Mouse (Mus musculus): ENCODE measurements around the gene Tmem33. TPM values are rescaled to one million over a fixed set of nuclear protein-coding genes. Genes with fewer than 3 reads are reported as not detected.
A peak's percentile ranks its signal among the peaks of the same experiment; 100 is the strongest.

Gene Tmem33
- total RNA-seq (2021): 10 to 100 TPM; 74.3 to 90.7 TPM
- long read RNA-seq, experiment 1, full-length matches to known transcripts: 50 of 67 reads
- long read RNA-seq, experiment 1, partial matches to known transcripts: 6 of 67 reads
- long read RNA-seq, experiment 1, other reads (novel, unspliced or antisense): 11 of 67 reads
- long read RNA-seq, experiment 2, full-length matches to known transcripts: 69 of 86 reads
- long read RNA-seq, experiment 2, partial matches to known transcripts: 4 of 86 reads
- long read RNA-seq, experiment 2, other reads (novel, unspliced or antisense): 13 of 86 reads

DNA sequence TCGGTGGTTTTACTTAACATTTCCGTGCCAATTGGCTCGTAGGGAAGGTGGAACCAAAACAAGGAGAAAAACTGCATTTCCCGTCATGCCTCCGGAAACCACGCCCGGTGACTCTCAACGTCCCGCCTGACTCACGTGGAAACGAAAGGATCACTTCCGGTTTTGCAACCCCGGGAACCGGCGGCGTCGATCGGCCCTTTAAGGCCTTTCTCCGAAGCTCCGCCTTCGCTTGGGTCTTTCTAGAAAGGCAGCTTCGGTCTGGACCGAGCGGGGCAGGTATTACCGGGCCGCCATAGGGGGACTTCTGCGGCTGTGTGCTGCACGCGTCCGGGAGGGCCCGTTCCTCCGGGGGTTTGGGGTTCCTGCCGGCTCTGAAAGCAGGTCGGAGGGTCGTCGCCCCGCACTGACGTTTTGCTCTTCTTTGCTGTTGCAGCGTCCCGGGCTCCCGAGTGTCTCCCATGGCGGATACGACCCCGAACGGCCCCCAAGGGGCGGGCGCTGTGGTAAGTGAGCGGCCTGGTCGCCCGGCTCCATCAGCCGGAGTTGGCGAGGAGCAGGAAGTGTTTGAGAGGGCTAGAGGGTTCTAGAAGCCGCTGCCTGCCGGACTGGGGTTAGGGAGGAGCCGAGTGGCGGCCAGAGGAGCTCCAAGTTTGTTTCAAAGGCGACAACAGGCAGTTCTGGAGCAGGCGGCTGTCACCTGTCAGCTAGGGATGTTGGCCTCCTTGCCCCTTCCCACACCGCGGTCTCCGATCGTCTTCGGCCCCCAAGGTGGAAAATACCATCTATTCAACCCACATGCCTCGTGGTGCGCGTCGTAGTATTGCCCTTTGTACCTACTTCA lies at the start of gene Tmem33:
Tmem33 (plus strand) TSS at position 35 of the 841 bp plus-strand sequence.
- DNase-seq (ENCODE audit: low spot score in 2 of 2): peak; percentile 90 to 96

DNA sequence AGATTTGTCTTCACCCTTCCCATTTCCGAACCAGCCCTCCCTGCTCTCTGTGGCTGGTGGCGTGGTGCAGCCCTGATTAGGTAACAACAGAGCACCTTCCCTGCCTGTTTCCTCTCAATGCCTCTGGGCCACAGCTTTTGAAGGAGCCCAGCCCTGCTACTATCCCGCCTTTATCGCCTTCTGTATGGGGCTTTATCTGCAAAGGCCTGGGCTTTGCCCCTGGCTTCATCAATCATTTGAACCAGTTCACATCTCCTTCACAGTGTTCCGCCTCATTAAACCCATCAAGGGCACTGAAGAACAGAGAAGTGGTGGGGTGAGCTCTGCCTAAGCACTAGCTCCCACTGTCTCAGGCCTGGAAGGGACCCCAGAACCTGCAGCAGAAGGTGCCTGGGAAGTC lies 47.2 kb upstream of the Tmem33 start:
- no peak for DNase-seq (ENCODE audit: low spot score in 2 of 2)

- no peak for DNase-seq (ENCODE audit: low spot score in 2 of 2)
Measured at GRCm38 (mm10) chr5:67215121-67216030, 45.0 kb upstream of the Tmem33 start.

- no peak for DNase-seq (ENCODE audit: low spot score in 2 of 2)
Measured at GRCm38 (mm10) chr5:67216031-67216778, 44.2 kb upstream of the Tmem33 start.

DNA sequence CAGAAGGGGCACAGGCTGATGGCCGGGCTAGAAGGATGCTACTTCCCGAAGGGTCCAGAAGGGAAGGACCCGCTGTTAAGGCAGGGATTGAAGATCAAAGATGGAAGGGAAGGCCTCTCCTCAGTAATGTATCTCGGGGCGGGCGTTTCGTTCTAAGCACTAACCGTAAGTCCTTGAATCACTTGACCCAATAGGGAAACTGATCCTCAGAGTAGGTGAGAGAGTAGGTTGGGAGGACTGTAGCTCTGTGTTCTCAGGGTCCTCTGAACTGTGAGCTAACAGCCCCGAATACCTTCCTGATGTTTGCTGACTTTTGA lies 43.6 kb upstream of the Tmem33 start:
- DNase-seq (ENCODE audit: low spot score in 2 of 2): no peak

GRCm38 (mm10) chr5:67221901-67222300 lies 38.5 kb upstream of the Tmem33 start:
- no peak for DNase-seq (ENCODE audit: low spot score in 2 of 2)

DNA sequence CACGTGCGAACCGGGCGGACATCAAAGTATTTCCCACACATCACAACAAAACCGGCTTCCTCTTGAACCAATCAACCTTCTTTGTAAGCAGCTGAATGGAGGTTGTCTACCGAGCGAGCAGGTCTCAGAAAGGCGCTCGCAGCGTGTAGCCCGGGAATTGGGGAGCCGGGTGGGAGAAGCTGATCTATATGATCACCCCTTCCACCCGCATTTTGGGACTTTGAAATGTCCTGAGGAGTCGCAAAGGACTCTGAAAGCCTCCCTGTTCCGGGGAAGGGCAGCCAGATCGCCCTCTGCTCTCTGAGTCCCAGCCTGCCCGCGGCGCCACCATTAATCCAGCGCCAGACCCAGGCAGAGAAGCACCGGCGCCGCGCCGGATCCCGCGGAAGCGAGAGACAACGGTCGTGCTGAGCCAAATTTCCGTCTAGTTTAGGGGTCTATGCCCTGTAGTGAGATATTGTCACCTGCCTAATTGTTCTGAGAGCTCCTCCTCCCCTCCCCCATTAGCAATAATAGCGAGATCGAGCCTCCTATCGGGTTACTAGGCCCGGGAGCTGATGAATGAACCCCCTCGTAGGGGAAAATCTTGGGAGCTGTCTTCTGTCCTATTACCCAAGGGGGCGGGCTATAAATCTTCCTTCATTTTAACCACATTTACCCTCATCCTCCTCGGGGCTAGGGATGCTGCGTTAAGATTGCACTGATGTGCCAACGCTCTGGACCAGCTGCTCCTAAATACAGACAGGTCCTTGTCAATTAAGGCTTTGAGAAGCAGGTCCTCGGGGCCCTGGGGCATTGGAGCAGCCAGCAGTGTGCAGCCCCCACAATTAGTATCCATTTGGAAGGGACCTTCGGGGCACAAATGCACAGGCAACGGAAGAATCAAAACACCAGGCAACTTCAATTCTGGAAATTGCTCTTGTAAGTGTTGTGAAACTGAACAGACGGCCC lies 37.6 kb upstream of the Tmem33 start:
- DNase-seq (ENCODE audit: low spot score in 2 of 2): no peak

DNA sequence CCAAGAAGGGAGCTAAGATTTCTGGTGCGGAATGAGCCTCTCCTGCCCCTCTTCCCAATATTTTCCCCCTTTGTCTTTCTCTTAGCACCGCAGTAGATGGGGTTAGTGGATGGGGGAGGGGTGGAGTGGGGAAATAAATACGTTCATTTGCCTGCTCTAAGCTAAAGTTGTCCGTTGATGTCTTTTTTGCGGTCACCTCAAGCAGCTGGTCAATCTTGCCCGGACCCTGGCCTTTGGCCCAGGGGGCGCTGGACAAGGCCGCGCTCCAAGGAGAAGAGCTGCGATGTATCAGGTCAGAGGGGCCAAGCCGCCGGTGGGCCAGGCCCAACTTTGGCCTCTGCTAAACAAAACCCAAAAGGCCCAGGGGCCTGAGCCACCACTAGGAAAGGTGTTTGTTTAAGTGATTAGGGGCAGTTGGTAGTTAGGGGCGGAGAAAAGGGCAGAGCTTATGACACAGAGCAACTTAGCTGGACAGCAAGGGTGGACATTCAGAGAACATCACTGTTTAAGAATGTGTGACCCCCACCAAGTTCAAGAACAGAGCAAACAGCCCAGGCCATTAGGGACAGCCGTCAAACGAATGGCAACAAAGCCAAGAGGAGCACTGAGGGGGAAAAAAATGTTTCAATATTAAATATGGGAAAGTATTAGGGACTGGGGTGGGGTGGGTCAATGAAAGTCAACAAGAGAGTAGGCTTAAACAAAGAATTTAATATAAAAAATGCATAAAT lies 36.8 kb upstream of the Tmem33 start:
- no peak for DNase-seq (ENCODE audit: low spot score in 2 of 2)

- DNase-seq (ENCODE audit: low spot score in 2 of 2): no peak
Measured at GRCm38 (mm10) chr5:67224122-67224502, 36.3 kb upstream of the Tmem33 start.

GRCm38 (mm10) chr5:67225758-67226157 lies 34.6 kb upstream of the Tmem33 start:
- no peak for DNase-seq (ENCODE audit: low spot score in 2 of 2)

DNA sequence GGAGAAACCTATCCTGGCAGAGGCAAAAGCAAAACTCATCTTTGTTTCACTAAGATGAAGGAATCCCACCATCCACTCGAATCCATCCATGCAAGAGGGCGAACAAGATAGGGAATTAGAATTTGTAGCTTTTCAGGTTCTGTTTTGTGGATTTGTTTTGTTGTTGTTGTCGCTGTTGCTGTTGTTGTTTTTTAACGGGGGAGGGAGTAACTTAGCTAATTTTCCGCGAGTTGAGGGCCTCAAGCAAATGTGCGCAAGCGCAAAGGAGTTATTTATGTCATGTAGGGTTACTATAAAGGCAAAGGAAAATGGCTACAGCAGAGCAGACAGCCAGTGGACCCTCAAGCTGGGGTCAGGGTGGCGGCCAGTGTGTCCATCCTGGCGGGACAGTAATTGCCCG lies 33.1 kb upstream of the Tmem33 start:
- DNase-seq (ENCODE audit: low spot score in 2 of 2): no peak

GRCm38 (mm10) chr5:67227682-67228444 lies 32.5 kb upstream of the Tmem33 start:
- DNase-seq (ENCODE audit: low spot score in 2 of 2): no peak

DNA sequence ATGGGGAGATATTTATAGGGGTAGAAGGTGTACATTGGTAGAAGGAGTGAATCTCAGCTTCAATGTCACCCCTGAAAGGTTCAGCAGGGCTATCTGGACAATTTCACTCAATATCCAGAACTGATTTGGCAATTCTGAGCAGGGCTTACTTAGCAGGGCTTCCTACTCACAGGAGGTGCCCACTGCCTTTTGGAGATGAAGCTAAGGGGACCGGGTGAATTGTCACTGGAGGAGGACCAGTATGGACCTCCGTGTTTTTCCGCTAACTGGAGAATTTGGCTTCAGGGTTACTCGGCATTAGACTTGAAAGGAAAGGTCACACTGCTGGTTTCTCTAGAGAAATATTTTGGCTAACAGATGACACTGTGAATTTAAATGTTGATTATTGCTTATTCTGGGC lies 25.7 kb upstream of the Tmem33 start:
- no peak for DNase-seq (ENCODE audit: low spot score in 2 of 2)

GRCm38 (mm10) chr5:67235462-67235861 lies 24.9 kb upstream of the Tmem33 start:
- no peak for DNase-seq (ENCODE audit: low spot score in 2 of 2)

DNA sequence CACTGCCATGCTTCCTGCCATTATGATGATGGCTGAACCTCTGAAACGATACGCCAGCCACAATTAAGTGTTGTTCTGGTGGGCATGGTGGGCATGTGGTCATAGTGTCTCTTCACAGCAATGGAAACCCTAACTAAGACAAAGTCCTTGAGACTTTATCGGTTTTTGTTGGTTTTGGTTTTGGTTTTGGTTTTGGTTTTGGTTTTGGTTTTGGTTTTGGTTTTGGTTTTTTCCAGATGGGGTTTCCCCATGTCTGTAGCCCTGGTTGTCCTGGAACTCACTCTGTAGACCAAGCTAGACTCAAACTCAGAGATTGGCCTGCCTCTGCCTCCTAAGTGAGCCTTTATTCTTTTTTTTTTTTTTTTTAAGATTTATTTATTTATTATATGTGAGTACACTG lies 23.8 kb upstream of the Tmem33 start:
- DNase-seq (ENCODE audit: low spot score in 2 of 2): no peak

DNA sequence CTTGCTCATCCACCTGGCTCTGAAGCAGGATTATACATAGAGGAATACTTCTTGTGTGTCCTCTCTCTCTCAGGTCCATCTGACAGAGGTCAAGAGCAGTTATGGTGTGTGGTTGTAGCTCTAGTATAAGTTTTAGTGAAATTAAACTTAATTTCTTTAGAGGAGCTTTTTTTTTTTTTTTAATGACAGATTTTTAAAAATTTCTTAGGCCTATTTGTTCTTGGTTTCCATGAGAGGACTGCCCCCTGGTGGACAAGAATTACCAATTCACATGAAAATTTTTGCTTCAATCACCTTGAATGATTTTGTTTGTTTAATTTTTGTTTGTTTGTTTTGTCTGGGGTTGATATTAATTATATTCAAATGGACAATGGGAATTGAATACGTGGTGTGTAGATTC lies 22.1 kb upstream of the Tmem33 start:
- no peak for DNase-seq (ENCODE audit: low spot score in 2 of 2)

DNA sequence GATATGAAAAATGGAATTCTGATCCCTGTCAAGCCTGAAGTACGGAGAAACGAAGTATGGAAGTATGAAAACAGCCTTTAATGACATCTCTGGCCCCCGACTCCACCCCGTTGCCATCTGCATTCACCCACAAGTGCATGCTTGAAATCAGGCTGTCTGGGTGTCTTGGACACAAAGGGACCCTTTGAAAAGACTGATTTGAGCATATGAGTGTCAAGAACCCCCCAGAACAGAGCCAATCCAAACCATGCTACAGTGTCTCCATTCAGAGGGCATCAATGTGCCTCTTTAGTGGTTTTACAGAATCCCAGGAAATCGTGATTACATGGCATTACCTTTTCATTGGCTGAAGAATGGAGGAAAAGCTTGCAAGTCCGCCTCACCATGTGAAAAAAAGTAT lies 18.7 kb upstream of the Tmem33 start:
- DNase-seq (ENCODE audit: low spot score in 2 of 2): no peak

GRCm38 (mm10) chr5:67243231-67243630 lies 17.1 kb upstream of the Tmem33 start:
- DNase-seq (ENCODE audit: low spot score in 2 of 2): no peak
